Mouse (Mus musculus): ENCODE data around the gene Hamp.

DNA sequence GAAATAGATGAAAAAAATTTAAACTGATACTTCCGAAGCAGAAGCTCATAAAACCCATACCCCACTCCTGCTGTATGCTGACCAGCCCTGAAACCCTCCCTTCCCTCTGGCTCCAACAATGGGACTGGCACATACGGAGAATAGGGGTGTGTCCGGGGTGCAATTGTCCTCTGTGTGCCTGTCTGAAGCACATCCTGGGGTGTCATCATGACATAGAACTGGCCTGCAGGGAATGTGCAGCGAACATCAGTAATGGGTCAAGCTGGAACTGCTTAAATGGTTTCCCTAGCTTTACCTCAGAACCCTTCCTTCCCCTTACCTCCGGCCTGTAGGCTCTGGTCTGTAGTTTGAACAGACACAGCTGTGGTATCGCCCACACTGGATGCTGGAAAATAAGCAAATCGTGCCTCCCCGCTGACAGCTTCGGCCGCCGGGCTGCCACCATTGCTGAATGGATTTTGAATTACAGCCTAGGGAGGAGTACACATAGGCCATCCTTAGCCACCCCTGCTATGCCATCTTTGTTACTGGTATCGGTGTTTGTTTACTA, 11.2 kb upstream of the Hamp start:
- TF ChIP-seq POLR2A (IDR thresholded peaks at IDR 0.05; ENCODE audit: insufficient read length, low read depth): no peak
- no peak for TF ChIP-seq MYOG (IDR thresholded peaks at IDR 0.05; ENCODE audit: control insufficient read depth in 1 of 3, insufficient read depth in 1 of 3, insufficient read length in 2 of 3, low read depth in 2 of 3)
- TF ChIP-seq MAX (IDR thresholded peaks at IDR 0.05; ENCODE audit: low read depth): no peak
- TF ChIP-seq TCF12 (IDR thresholded peaks at IDR 0.05; ENCODE audit: insufficient read depth, poor library complexity, severe bottlenecking): no peak
- no peak for TF ChIP-seq E2F4 (IDR thresholded peaks at IDR 0.05; ENCODE audit: insufficient read depth)
- TF ChIP-seq USF1 (IDR thresholded peaks at IDR 0.05; ENCODE audit: low read depth): no peak
- no peak for TF ChIP-seq POLR2AphosphoS2 (IDR thresholded peaks at IDR 0.05; ENCODE audit: insufficient read length, low read depth)
- TF ChIP-seq MYOD1 (IDR thresholded peaks at IDR 0.05; ENCODE audit: control insufficient read depth in 1 of 3, insufficient read length in 2 of 3, low read depth in 2 of 3): no peak
- no peak for TF ChIP-seq CEBPB (IDR thresholded peaks at IDR 0.05; ENCODE audit: insufficient read depth, poor library complexity, severe bottlenecking)

All from myocyte (in vitro differentiated cells).